8 mouse cellular contexts compared by ENCODE assay signal in genomic region chr17:5890429-5890828, GRCm38 (mm10). TPM values are rescaled to one million over a fixed set of nuclear protein-coding genes. Genes with fewer than 3 reads are reported as not detected.
DNase-seq lines count a peak whose midpoint lies in the region; ATAC-seq and TF ChIP-seq lines count a peak whose summit lies in the region.

No protein-coding gene starts in this region.

- DNase-seq in A20 (ENCODE audit: low read depth, low spot score) (peak; percentile 84), G1E (ENCODE audit: low spot score) (peak; percentile 47)
- peak; percentile 58 for DNase-seq in cerebellum, adult 11-12 months
- DNase-seq in gastrocnemius, adult 18-20 months (ENCODE audit: low spot score), result peak; percentile 86
- peak; percentile 94 for DNase-seq in kidney, postnatal 10 days
- DNase-seq in liver, embryonic 14.5 days (ENCODE audit: low read depth in 3 of 3, low spot score in 3 of 3), result peak; percentile 67 to 76 (median 69)
- DNase-seq in retina, postnatal 1 day, result peak; percentile 74
- peak; percentile 63 to 80 for DNase-seq in urinary bladder, adult 18-20 months (ENCODE audit: low spot score in 2 of 2)

- H3K9ac ChIP-seq in liver, embryonic 14.5 days (replicated peaks), result no peak overlapping the region; the same call in 1 of the 2 replicates

- TF ChIP-seq EP300 in liver, embryonic 14.5 days (IDR thresholded peaks at IDR 0.05; ENCODE audit: low read depth), result no peak

- H3K4me3 ChIP-seq in G1E (ENCODE audit: low read depth, low read length), result no peak overlapping the region
- H3K4me3 ChIP-seq in liver, embryonic 14.5 days (ENCODE audit: insufficient read depth in 1 of 2, low read depth in 2 of 2, low read length in 2 of 2), result no peak overlapping the region

- H3K27me3 ChIP-seq in G1E (ENCODE audit: insufficient read depth, low read length), result no peaks in the 10 kb centered on the region
- no peaks in the 10 kb centered on the region for H3K27me3 ChIP-seq in liver, embryonic 14.5 days (ENCODE audit: control insufficient read depth, insufficient read depth, low read length)

- peaks cover 44% of the 10 kb centered on the region for H3K4me1 ChIP-seq in G1E (ENCODE audit: insufficient read depth, low read depth, low read length)
- H3K4me1 ChIP-seq in liver, embryonic 14.5 days (replicated peaks; ENCODE audit: control insufficient read depth in 2 of 2, insufficient read depth in 2 of 2, low read length in 1 of 2), result peaks cover 26 to 52% of the 10 kb centered on the region in 2 experiments

- ATAC-seq in G1E (ENCODE audit: extremely low read depth, insufficient number of reproducible peaks, low FRiP score, poor library complexity, severe bottlenecking), result peak; percentile 55
- ATAC-seq in liver, embryonic 14.5 days (ENCODE audit: insufficient read depth), result peak; percentile 72

- H3K4me2 ChIP-seq in liver, embryonic 14.5 days (ENCODE audit: low read depth), result peak overlapping the region; percentile 34

- peaks cover 72% of the 10 kb centered on the region for H3K36me3 ChIP-seq in G1E (replicated peaks)
- H3K36me3 ChIP-seq in liver, embryonic 14.5 days (replicated peaks; ENCODE audit: control insufficient read depth, insufficient read depth, low read depth), result no peaks in the 10 kb centered on the region

- H3K27ac ChIP-seq in liver, embryonic 14.5 days, result no peak overlapping the region

- H3K9me3 ChIP-seq in G1E (replicated peaks), result no peaks in the 10 kb centered on the region
- H3K9me3 ChIP-seq in liver, embryonic 14.5 days (ENCODE audit: control insufficient read depth, low read length), result no peaks in the 10 kb centered on the region

- TF ChIP-seq CTCF in G1E (IDR thresholded peaks at IDR 0.05; ENCODE audit: low read depth, low read length), result peak; percentile 89
- peak; percentile 99 for TF ChIP-seq CTCF in liver, embryonic 14.5 days (IDR thresholded peaks at IDR 0.05; ENCODE audit: low read depth)

- 13% methylated on average over 8 of the region's 8 CpGs for WGBS in liver, embryonic 14.5 days (ENCODE audit: insufficient replicate concordance)

RNA-seq across cellular contexts. Expression of gene Snx9, which starts 49.3 kb away (rescaled TPM):
- total RNA-seq in G1E (2014; fragmentation: Nextera tagmentation), result 55.5 and 59.7 TPM in 2 replicates
- total RNA-seq in G1E (2017), result 41.1 and 46.7 TPM in 2 replicates
- 26.7 and 28.0 TPM in 2 replicates for polyA plus RNA-seq in G1E (2012)
- total RNA-seq in gastrocnemius, adult 18-20 months (2021), result 10 to 100 TPM; 24.6 to 28.9 TPM
- 6.9 and 9.4 TPM in 2 replicates for polyA plus RNA-seq in liver, embryonic 14.5 days (2012; rRNA removed)
- polyA plus RNA-seq in liver, embryonic 14.5 days (2014; fragmentation: Nextera tagmentation; extraction: Ambion mirVana), result 11.6 and 13.5 TPM in 2 replicates

RNA-seq across cellular contexts. Expression of gene Synj2, which starts 50.7 kb away (rescaled TPM):
- total RNA-seq in G1E (2014; fragmentation: Nextera tagmentation) (not detected in 2 replicates), G1E (2017) (0.06 and 0.11 TPM in 2 replicates)
- polyA plus RNA-seq in G1E (2012), result 0.02 TPM in 1 of 2 replicates, not detected in the other
- 10 to 100 TPM; 25.7 to 32.7 TPM for total RNA-seq in gastrocnemius, adult 18-20 months (2021)
- polyA plus RNA-seq in liver, embryonic 14.5 days (2012; rRNA removed), result 1.3 and 1.9 TPM in 2 replicates
- polyA plus RNA-seq in liver, embryonic 14.5 days (2014; fragmentation: Nextera tagmentation; extraction: Ambion mirVana), result 1.6 TPM in 2 replicates

Comparison
In these comparisons a context has a peak if more than half of its experiments do, and no peak if none do; other contexts are left out.
1. RNA of gene Synj2, which starts 50.7 kb away (total RNA-seq): 25.7 to 32.7 TPM in gastrocnemius, adult 18-20 months; 0.06 to 0.11 TPM in G1E; every median in the first group is over 10 times any median in the second.
2. Peak in every context shown above with its lines, with median percentiles within 50 percentile points of each other: DNase-seq.